Mouse (Mus musculus) CH12.LX (cell line): Measurements from ENCODE around the gene Hoxa7.

ENCODE experiments used
- CTCF ChIP-seq, 2 experiments: IDR thresholded peaks in 1 of 2; conservative IDR thresholded peaks in 1 of 2; 2 replicates each; pipeline ENCODE4 v1.5.1; 2011 to 2012; ENCODE audit warnings: low read depth in 2 of 2, low read length in 2 of 2, improper control_type of control experiment in 1 of 2, inconsistent platforms in 1 of 2, mild to moderate bottlenecking in 1 of 2, moderate library complexity in 1 of 2
- ETS1 ChIP-seq: conservative IDR thresholded peaks from 2 replicates; pipeline ENCODE4 v1.6.1; 2012; ENCODE audit warnings: low read depth, mild to moderate bottlenecking, inconsistent platforms, low read length, improper control_type of control experiment, moderate library complexity
- KAT2A ChIP-seq: IDR thresholded peaks from 2 replicates; pipeline ENCODE4 v1.6.1; 2012; ENCODE audit warnings: low read length, improper control_type of control experiment, inconsistent platforms; ENCODE audit not compliant: insufficient replicate concordance
- MAX ChIP-seq: IDR thresholded peaks from 2 replicates; pipeline ENCODE4 v1.6.1; 2011; ENCODE audit warnings: low read length, improper control_type of control experiment
- MEF2A ChIP-seq: IDR thresholded peaks from 2 replicates; pipeline ENCODE4 v1.6.1; 2014; ENCODE audit warnings: low read depth, mild to moderate bottlenecking, inconsistent platforms, low read length, improper control_type of control experiment, borderline replicate concordance
- POLR2A ChIP-seq: IDR thresholded peaks from 2 replicates; pipeline ENCODE4 v1.6.1; 2011; ENCODE audit warnings: low read depth, mild to moderate bottlenecking, improper control_type of control experiment, low read length
- SIN3A ChIP-seq: IDR thresholded peaks from 2 replicates; pipeline ENCODE4 v1.6.1; 2012; ENCODE audit warnings: low read length, improper control_type of control experiment, inconsistent platforms
- USF1 ChIP-seq: IDR thresholded peaks from 2 replicates; pipeline ENCODE4 v1.6.1; 2014; ENCODE audit warnings: low read depth, mild to moderate bottlenecking, inconsistent platforms, low read length, improper control_type of control experiment
- ZNF384 ChIP-seq: IDR thresholded peaks from 2 replicates; pipeline ENCODE4 v1.6.1; 2012; ENCODE audit warnings: low read depth, low read length, improper control_type of control experiment, inconsistent platforms

DNA sequence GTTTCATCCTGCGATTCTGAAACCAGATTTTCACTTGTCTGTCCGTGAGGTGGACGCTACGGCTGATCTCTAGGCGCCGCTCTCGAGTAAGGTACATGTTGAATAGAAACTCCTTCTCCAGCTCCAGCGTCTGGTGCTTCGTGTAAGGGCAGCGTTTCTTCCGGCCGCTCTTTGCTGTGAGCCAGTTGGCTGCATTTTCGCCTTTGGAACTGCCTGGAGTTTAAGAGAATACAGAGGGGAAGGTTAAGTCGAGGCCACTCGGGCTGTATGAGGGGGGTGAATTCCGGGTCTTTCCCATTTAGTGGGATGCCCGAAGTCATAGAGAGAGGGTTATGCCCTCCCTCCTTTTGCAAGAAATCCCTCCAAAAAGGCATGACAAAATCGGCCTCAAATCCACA is 10.9 kb upstream of the Hoxa7 start:
- no peak for TF ChIP-seq CTCF (conservative IDR thresholded peaks at IDR 0.05 in 1 of 2, IDR thresholded peaks at IDR 0.05 in 1 of 2; ENCODE audit: low read depth in 2 of 2, low read length in 2 of 2)
- no peak for TF ChIP-seq ETS1
- no peak for TF ChIP-seq USF1
- TF ChIP-seq MAX, result no peak
- TF ChIP-seq SIN3A, result no peak
- no peak for TF ChIP-seq ZNF384
- no peak for TF ChIP-seq POLR2A
- TF ChIP-seq KAT2A, result no peak
- no peak for TF ChIP-seq MEF2A
